Mouse (Mus musculus) 3134 (cell line): ENCODE measurements around the gene Inmt.
A peak's percentile ranks its signal among the peaks of the same experiment; 100 is the strongest.
"Not testable (repeated sequence)": the region's sequence is repeated elsewhere in the genome, so short reads cannot be mapped to it uniquely, and the experiment has no call there.

ENCODE experiments used
- DNase-seq: peaks from one replicate; pipeline ENCODE4 v3.0.0-alpha.2; 2011; ENCODE audit warnings: low spot score; ENCODE audit not compliant: insufficient read length; ENCODE audit errors: extremely low read depth

Gene Inmt

DNA sequence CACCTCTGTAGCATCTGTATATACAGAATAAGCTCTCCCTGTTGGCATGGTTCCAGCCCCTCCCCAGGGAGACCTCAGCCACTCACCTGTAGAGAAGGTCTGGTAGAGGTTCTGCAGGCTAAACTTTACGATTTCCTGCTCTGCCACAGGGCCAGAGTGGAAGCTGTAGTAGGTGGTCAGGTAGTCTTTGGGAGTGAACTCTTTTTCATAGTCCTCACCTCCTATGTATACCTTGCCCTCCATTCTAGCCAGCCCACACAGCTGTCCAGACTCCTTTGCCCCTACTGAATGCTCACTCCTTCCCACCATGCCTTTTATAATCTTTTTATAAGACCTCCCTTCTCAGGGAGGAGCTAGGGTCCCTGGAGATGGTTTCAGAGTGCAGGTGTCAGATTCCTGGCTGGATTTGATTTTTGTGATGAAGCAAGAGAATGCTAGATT lies at the start of gene Inmt:
Gene Inmt, minus strand, starts transcription at position 303 of the 441 bp plus-strand sequence.
- no peak for DNase-seq

DNA sequence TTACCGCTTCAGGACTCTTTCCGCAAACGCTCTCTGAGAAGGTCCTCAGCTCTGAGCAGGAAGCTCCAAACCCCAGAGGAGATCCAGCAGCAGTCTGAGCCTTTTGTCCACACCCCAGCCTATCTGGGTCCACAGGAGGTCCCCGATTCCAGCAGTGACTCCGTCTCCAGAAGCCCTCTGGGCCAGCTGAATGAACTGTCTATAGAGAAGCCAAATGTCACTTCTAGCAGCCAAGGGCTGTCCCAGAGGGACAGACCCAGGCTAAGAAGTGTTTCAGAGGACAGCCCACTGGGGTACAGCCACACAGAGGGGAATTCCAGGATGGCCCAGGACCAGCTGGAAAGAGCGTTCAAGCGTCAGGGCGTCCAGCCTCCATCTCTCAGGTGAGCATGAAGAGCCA lies 49.1 kb upstream of the Inmt start:
- no peak for DNase-seq

GRCm38 (mm10) chr6:55218232-55218631 lies 43.4 kb upstream of the Inmt start:
- no peak for DNase-seq

DNA sequence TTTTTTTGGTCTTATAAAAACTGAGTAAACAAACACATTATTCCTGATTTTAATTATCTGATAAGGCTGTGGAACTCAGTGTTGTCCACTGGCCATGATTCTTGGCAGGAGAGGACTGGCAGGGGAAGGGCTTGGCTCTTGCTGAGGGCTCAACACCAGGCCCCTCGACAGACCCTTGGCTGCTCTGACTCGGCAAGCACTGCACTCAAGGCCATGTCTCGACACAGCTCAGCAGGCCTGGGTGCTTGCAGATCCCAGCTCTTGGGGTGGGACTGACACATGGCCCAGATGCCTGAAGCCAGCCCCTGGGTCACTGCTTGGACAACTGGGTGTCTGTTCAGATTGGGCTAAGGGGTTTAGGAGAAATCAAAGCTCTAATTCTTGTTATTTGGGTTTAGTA lies 39.7 kb upstream of the Inmt start:
- DNase-seq: no peak

DNA sequence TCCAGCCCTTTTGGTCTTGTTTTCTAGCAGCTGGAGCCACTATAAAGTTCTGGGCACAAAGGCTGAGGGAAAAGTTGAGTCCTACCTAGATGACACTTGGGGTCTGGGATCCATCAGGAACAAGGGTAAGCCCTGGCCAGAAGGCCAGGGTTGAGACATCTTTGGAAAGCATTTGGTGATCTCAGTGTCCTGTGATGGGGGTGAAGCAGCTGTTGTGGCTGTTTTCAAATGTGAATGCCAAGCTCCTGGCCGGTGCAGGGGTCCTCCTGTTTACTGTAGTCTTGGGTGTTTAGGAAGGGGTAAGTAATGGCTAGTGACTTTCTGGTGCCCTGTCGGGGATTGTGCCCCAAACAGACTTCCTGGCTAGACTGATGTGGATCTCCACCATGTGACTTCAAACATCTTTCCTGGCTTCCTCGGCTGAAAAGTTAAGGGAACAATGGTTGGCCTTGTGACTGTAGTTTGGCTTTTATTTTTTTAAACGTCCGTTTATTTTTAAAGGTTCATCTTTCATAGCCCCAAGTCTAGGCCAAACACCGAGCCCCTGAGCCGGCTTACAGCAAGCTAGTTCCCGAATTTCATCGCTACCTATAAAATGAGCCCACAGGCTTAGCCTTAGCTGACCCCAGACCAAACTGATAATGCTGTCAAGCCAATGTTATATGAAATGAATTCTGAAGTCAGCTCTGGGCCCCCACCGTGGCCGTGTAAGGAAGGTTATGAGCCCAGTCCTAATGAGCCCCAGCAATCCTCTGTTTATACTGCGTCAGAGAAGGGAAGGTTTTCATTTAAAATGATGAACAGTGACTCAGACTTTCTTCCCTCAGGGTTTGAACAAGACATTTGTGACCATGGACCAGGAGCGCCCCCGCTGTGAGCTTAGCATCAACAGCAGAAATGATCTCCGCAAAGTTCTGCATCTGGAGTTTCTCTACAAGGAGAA lies 35.9 kb upstream of the Inmt start:
- no peak for DNase-seq

DNA sequence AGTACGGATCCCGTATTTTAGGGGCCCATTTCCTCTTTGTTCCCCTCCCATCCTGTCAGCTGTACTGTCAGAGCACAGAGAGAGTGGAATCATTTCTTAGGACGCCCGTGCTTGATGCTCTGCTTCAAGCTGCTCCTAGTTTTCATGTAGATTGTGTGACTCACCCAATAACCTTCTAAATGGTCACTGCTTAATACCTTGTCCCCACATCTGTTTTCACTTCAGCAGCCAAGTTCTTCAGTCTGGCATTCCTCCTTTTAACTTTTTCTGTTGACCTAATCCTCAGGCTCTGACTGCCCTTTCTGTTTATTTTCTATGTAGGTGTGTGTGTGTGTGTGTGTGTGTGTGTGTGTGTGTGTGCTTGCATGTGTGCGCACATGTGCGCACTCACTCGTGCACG lies 32.9 kb upstream of the Inmt start:
- DNase-seq: no peak

DNA sequence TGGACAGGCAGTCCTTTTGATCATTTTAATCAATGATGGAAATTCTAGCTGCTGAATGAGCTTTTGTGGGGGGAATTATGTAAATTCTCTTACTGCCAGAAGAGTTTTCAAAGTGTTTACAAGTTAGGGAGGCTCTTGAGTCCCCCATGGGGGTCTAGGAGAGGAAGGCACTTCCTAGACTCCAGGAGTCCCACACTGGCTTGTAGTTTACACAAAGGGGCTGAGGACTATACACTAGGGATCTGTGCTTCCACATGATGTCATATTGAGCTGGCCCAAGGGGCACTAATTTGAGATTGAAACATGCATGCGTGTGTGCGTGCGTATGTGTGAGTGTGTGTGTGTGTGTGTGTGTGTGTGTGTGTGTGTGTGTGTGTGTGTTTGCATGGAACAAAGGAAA lies 29.1 kb upstream of the Inmt start:
- DNase-seq: no peak

DNA sequence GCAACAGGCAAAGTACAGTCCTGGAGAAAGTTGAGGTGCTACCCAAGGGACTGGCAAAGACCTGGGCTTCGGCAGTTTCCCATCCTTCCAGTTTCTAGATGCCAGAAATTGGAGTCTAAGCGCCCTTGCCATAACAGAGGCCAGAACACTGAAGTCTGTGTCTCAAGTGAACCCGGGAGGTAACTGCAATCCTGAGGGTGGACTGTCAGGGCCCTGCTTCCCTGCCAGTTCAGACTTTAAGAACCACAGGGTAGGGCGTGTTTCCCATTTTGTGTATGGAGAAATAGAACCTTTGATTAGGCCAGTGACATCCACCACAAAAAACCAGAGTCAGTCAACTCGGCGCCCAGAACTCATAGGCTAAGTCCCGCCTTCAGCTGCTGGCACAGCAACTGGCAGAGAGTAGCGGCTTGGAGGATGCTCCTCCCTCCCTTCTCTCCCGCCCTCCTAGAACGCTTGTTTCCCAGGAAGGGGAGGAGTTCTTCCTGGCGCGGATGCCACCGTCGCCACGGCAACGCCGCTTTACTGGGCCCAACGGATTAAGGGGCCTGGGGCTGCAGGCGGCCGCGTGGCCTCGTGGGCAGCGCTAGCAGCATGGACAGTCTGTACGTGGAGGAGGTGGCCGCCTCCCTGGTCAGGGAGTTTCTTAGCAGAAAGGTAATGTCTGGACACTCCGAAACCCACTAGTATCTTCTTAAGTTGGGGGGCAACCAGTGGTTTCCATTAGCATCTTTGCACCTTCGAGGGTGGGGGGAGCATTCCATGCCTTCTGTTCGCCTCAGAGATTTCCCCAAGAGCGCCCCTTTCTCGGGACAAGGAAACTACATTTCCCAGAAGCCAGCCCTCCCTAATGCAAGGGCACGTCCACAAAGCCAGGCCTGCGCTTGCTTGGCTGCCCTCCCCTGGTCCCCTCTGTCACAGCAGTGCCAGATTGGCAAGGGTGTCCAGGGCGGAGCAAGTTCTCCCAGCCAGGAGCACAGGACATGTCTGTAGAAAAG lies 28.4 kb upstream of the Inmt start, which contains the start of gene Mindy4:
Gene Mindy4, plus strand, starts transcription at position 471 of the 998 bp plus-strand sequence.
- peak; percentile 87 for DNase-seq

DNA sequence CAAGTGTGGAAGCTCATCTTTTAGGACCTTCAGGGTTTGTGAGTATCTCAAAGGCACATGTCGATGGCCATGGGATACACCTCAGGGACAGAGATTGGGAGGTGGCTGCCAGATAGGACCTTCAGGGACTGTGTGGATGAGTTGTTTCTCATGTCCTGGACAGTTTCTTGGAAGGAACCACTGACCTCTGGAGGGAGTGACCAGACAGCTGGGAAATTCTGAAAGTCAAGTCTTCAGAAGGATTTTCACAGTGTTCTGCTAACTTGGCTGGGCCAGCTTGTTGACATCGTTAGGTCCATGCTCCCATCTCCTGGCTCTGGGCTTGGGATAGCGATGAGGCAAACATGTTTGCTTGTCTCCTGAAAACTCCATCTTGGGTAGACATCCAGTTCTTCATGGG lies 24.2 kb upstream of the Inmt start:
- no peak for DNase-seq

DNA sequence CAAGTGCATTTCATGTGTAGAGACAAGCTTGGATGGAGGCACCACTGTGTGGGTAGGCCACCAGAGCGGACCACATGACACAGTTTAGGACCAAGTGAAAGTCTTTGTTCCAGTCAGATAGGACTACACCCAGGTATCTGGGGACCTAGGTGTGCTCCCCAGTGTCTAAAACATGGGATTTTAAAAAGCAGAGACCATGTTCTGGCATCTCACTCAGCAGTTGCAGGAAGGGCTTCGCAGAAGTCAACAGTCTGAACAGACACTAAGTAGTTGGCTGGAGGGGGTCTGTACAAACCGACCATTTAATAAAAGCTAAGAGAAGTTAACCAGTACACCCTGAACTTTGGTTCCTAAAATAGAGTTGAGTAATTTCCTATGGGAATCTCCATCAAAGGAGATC lies 18.3 kb upstream of the Inmt start:
- no peak for DNase-seq

DNA sequence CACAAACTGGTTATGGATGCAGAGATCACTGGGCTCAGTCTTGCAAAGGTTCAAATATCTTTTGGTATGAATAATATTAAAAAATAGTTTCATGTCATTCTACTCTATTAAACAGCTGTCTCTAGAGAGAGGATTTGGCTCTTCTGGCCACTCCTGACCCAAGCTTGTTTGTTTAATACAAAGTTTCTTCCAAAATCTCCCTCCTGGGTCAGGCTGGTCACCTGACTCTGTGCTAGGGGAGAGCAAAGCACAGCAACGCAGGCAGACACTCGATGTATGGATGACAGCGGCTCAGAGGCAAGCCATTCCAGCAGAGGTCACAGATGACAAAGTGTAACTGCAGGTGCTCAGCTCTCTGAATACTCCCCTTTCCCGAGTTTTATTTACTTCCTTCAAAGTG lies 16.7 kb upstream of the Inmt start:
- no peak for DNase-seq

- no peak for DNase-seq
These were observed 14.6 kb upstream of the Inmt start for GRCm38 (mm10) chr6:55189406-55189805.

GRCm38 (mm10) chr6:55187827-55188226 lies 13.0 kb upstream of the Inmt start:
- not testable (repeated sequence) for DNase-seq

DNA sequence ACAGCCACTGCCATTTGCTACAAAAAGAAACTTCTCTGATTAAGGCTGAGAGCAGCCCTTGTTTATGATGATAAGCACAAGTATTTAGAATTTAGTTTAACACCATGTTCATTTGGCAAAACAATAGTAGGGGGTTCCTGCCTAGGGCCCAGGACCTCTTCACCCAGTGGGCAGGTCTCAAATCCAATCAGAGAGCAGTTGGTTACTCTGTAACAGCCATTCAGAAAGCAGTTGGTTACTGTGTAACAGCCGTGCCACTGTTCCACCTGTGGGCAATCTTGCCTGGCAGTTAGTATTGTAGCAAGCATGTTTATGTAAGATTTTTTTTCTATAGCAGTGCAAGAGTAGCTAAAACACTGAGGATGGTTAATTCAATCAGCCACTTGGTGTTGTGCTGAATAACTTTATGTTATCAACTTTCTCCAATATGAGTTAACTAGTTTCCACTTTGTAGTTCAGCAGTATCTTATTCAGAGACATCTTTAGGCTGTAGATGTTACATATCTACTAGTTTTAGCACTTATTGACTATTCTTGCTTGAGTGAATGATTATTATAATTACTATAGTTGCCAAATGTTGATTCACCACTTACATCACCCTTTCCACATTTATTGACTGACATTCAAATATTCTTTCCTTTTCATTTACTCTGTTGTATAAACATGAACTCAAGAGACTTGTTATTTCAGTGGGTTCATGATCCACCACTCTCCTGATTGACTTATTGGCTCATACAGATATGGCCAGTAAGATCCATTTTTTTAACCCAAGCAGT lies 8.0 kb upstream of the Inmt start:
- no peak for DNase-seq

GRCm38 (mm10) chr6:55179560-55179959 lies 4.7 kb upstream of the Inmt start:
- DNase-seq: peak; percentile 75

GRCm38 (mm10) chr6:55177060-55177732 lies 2.4 kb upstream of the Inmt start:
- no peak for DNase-seq

DNA sequence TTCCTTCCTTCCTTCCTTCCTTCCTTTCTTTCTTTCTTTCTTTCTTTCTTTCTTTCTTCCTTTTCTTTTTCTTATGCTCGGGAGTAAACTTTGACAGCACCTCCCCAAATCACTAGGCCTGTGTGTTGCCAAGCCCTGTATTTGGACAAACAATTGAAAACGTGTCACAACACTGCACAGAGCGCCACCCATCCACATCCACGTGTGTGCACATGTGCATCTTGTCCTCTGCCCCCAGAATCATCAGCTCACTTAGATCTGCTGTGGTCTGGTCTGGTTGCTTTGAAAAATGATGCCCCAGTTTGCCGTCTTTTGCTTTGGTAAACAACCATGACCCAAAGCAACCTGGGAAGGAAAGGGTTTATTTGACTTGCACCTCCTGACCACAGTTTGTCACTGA lies 1.0 kb upstream of the Inmt start:
- DNase-seq: no peak

DNA sequence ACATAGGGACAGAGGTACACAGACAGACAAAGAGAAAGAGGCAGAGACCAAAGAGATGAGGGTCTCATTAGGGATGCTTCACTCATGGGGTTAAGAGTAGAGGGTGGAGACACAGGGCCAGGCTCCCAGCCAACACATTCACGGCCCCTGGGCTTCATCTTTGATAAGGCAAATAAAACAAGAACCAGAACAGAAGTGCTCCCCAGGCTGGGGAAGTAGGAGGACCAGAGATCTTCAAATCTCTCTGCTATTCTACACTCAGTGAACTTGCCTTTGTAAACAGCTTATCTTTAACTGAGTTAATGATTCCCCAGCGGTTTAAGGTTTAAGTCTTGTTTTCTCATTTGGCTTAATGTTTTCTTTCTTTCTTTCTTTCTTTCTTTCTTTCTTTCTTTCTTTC lies 613 bp upstream of the Inmt start:
- DNase-seq: no peak

DNA sequence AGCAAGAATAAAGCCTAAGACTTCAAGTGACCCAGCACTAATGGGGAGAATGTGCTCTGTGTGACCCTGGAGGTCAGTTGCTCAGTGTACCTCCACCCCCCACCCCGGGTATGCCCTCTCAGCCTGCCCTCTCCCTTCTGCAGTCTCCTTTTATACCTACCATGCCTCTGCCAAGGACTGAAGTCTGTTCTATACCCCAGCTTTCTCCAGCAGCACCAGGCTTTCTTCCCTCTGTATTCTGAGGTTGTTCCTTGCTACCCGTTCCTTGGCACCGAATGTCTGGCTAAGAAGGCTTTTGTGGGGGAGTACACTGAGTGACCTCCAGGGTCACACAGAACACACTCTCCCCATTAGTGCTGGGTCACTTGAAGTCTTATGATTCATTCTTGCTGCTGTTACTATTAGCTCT lies 898 bp downstream of the Inmt start:
- no peak for DNase-seq

DNA sequence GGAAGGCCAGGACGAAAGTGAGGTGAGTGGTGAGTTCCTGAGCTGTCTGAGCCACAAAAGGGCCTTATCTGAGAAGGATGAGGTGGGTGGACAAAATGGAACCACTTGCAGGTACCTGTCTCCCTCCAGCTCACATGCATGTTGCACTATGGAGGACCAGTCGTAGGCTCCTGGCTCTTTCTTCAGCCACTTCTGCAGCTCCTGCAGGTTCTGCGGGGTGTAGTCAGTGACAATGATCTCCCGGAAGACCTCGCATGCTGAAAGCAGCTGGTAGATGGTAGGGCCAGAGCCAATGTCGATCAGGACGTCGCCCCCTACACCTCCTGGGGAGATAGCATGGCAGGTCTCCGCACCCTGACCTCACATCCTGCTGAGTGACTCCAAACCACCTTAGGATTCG lies 1.7 kb downstream of the Inmt start:
- DNase-seq: no peak
